Mouse (Mus musculus): Measurements from ENCODE around the gene Olfr1359.
"Not testable (repeated sequence)": the region's sequence is repeated elsewhere in the genome, so short reads cannot be mapped to it uniquely, and the experiment has no call there.

The Olfr1359 gene

DNA sequence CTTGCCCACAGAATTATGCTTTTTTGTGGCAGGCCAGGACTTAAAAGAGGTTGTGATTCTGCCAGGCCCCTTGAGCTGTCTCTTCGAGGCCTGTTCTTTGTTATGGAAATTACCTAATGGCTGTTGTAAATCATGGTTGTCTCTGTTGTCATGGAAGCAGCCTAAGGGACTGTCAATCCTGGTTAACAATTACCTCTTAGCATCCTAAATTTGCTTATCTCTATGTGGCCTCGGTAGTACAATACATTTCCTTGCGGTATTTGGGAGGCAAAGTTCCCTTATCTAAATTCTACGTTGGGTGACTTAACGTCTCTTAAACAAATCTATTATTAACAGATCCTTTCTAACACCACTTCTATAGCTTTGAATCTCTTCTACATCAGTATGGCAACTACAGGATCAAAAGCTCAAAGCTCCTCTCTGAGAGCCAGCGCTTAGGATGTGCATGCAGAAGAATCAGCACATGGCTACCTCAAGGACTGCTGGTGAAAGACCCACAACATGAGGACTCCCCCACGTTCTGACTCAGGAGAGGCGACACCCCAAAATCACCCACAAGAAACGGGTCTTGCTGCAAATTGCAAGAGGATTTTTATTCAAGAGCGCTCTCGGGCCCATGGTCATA lies 30.1 kb downstream of the Olfr1359 start:
- no peak for DNase-seq

DNA sequence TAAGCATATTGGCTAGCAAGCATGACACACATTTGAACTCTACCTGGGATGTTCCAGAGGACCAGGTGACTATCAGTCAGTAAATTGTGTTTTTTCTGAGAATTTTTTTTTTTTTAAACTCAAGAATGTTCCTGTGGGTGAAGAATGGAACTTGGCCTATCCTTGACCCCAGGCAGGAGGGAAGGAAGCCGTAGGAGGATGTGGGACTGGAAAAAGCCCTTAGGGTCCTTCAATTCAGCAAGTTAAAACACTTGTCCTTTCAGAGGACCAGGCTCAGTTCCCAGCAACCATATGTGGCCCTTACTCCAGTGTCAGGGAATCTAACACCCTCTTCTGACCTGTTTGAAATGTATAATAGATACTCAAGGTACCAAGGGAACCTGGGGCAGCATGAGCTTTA lies 31.6 kb downstream of the Olfr1359 start:
- no peak for DNase-seq

DNA sequence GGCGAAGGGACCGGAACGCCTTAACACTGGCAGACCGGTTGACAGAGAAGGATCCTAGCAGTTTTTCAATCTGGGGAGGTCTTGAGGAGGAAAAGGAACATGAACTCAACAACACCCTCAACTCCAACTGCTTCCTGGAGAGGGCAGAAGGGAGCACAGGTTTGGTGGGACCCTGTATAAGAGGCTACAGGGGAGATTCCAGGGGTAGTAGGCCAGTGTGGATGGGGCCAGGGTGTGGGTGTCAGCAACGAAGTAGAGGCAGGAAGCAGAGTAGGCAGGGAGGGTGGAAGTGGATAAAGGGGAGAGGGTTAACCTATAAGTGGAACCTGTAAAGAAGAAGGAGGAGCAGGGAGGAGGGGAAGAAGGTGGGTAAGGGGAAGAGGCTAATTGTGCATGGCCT lies 35.6 kb downstream of the Olfr1359 start:
- DNase-seq: no peak

DNA sequence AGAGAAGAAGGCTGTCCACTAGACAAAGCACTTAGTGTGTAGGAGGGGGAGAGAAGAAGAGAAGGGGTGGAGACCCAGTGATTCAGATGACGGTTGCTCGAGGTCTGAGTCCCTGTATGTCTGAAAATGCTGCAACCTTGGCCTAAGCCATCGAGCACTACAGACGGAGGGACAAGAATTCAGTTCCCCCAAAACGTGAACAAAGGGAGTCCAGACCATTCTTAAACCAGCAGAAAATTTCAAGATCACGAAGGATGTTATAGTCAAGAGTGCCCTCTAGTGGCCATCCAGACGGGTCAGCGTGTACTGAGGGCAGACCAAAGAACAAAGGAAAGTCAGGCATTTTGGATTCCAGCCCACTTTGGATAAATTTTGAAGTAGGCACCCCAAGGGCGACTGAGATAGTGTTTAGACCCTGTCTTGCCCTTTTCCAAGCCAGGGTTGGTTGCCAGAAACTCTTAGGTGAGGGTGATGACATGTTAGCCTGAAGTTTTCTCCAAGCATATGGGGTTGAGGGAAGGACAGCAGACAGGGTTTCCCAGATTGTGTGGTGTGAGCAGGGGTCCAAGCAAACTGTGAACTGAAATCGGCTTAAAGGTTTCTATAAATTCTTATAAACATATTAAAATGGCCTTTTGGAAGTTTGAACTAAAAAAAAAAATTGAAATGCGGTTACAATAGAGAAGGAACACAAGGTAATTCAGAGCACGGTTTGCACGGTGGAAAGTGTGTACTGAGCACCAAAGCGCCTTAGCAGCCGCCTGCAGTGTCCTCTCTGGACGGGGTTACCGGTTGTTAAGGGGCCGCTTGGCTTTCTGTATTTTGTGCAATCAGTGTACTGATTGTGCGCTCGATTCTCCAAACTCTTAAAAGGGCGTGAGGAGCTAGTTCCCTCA lies 36.3 kb downstream of the Olfr1359 start:
- DNase-seq: peak; percentile 79

DNA sequence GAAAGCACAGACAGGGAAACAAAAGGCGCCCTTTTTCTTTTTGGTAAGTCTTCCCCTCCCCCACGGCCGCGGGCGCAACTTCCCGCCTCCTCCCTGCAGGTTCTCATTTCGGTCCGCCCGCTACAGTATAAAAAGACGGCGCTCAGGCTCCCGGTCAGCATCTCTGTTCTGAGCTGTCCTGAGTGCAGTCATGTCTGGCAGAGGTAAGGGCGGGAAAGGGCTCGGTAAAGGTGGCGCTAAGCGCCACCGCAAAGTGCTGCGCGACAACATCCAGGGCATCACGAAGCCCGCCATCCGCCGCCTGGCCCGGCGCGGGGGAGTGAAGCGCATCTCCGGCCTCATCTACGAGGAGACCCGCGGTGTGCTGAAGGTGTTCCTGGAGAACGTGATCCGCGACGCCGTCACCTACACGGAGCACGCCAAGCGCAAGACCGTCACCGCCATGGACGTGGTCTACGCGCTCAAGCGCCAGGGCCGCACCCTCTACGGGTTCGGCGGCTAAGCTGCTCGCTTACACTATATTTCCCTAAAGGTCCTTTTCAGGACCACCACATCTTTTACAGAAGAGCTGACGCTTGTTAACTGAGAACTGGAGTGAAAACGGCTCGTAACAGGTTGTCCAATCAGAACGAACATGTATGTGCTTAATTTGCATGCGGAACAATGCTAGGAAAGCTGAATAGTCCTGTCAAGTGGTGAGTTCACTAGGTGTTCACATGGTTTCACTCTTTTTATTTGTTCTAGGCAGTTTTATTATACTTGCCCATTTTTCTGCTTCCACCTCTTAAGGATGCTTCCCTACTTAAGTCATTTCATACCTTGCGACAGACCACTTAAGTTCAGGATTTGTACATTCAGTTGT lies 37.2 kb downstream of the Olfr1359 start, which contains the start of gene Hist1h4j:
Gene Hist1h4j, plus strand, starts transcription at position 159 of the 862 bp plus-strand sequence.
- peak; percentile 78 for DNase-seq

DNA sequence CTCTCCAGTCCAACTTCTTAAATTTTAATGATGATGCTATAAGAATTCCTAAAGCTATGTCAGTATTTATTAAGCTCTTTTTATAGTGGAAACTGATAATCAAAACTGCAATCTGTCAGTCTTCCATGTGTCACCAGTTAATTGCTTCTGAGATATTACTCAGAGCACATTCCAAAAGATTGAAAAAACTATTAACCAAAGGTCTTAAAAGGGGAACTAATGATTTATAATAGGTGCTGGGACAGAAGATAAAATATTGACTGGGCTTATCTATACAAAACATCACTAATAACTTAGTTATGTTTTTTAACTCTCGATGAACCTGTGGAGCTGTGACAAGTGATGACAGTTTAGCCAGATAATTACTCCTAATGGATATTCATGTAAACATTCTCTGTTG lies 47.1 kb downstream of the Olfr1359 start:
- no peak for DNase-seq

DNA sequence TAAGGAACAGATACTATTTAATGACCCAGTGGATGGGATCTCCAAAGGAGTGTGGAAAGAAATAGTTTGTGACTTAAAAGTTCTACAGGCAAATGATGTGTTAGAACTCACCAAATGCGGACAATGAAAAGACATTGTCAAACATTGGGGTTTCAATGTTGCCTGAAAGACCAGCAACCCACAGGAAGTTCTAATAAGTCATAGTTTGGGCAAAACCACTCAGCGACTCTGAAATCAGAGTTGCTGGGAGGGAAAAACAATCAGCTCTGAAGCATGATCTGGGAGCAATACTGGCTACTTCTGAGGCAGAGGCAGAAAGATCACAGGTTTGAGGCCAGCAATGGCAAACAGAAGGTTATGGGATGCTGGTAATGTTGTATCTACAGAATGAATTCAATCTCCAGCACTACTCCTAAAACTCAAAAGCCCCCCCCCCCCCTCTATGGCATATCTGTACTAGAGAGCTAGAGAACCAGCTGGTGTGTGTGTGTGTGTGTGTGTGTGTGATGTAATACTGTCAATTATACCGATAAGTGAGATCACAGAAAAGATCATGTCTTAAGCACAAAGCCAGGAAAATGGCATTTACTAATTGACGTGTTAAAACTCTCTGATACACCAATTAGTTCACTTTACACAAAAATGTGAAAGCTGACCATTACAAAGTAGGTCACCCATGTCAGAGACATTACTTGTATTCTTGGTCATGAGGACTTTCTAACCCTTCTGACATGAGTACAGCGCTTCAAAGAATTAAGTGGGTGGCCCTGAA lies 51.7 kb downstream of the Olfr1359 start:
- no peak for DNase-seq

DNA sequence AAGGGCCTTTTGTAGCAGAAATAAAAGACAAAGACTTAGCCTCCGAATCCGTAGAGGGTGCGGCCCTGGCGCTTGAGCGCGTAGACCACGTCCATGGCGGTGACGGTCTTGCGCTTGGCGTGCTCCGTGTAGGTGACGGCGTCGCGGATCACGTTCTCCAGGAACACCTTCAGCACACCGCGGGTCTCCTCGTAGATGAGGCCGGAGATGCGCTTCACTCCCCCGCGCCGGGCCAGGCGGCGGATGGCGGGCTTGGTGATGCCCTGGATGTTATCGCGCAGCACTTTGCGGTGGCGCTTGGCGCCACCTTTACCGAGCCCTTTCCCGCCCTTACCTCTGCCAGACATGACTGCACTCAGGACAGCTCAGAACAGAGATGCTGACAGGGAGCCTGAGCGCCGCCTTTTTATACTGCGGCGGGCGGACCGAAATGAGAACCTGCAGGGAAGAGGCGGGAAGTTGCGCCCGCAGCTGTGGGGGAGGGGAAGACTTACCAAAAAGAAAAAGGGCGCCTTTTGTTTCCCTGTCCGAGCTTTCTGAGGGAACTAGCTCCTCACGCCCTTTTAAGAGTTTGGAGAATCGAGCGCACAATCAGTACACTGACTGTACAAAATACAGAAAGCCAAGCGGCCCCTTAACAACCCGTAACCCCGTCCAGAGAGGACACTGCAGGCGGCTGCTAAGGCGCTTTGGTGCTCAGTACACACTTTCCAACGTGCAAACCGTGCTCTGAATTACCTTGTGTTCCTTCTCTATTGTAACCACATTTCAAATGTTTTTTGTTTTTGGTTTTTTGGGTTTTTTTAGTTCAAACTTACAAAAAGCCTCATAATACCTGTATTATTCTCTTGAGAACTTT lies 52.5 kb downstream of the Olfr1359 start, which contains the start of gene Hist1h4k:
Gene Hist1h4k, minus strand, starts transcription at position 347 of the 859 bp plus-strand sequence.
- DNase-seq: peak; percentile 94

DNA sequence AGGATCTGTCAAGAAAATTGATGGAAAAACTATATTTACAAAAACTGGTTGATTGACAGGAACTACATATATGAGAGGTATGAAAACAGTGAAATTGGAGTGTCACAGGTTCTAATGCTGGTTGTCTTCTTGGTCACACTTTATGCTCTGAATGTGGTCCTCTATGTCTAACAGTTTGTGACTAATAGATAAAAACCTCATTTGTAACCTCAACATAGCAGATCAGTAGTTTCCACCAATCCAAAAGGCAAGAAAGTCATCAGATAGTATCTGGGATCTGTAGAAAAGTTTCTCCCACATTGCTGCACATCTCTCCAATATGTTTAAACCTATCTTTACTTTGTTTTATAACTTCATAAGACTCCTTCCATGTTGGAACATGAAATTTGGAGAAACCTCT lies 53.5 kb downstream of the Olfr1359 start:
- DNase-seq: no peak

DNA sequence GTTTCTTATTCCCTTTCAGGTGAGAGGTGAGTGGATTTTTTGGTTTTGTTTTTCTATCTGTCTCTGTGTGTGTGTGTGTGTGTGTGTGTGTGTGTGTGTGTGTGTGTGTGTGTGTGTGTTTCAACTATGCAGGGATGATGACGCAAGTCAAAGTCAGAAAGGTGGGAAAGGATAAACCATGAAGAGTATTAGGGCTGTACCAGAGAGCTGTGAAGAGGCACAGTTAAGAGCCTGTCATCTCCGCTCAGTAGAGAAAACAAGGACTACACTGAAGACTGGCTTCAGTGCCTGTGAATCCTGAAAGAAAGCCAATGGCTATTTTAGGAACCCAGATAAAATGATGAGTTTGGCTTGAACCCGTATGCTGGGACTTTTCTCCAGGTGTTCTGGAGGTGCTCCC lies 53.9 kb downstream of the Olfr1359 start:
- no peak for DNase-seq

DNA sequence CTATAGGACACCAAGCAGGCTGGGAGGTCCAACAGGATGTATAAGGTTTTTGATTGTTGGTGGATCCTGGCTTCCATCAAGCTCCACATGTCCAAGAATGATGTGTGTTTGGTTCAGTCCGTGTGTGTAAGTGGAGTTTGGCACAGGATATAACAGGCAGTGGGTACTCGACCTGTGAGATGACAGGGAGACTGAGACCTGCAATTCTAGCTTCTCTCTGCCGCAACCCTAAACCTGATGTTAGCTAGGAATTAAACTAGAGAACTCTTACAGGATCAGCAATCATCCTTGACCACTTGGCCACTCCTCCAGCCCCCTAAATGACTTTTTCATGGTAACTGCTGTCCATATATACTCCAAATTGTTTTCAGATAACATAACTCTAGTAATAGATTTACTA lies 54.4 kb downstream of the Olfr1359 start:
- no peak for DNase-seq

DNA sequence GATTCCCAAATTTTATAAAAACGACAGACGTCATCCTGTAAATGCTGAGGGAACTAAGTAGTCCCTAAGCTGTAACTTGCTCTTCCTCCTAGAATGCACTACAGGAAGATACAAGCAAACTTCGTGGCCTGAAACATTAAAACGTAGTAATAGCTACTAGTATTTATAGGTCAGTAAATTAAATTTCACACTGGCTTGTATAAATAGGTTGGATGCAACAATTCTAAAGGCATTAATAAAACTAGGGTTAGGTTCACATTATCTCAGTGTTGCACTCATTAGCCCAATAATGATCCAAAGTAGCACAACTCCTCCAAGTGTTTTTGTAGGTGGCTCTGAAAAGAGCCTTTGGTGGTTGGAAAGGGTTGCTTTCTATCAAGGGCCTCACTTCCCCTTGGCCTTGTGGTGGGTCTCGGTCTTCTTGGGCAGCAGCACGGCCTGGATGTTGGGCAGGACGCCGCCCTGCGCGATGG lies 55.2 kb downstream of the Olfr1359 start:
- no peak for DNase-seq

DNA sequence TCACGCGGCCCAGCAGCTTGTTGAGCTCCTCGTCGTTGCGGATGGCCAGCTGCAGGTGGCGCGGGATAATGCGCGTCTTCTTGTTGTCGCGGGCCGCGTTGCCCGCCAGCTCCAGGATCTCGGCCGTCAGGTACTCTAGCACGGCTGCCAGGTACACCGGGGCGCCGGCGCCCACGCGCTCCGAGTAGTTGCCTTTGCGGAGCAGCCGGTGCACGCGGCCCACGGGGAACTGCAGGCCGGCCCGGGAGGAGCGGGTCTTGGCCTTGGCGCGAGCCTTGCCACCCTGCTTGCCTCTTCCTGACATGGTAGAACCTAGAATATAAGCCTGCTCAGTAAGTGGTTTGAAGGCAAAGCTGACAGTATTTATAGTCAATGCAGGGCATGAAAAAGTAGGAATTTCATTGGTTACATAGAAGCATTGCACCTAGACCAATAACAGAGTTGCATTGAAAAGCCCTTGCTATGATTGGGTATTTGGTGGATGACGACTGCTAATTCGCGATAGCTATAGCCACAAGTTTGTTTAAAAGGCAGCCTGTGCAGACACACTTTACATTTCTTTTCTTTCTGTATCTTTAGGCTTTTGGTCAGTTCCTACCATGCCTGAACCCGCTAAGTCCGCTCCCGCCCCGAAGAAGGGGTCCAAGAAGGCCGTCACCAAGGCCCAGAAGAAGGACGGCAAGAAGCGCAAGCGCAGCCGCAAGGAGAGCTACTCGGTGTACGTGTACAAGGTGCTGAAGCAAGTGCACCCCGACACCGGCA lies 55.8 kb downstream of the Olfr1359 start, which contains the start of the genes Hist1h2ak and Hist1h2bn:
Gene Hist1h2ak, minus strand, starts transcription at position 304 of the 762 bp plus-strand sequence.
Gene Hist1h2bn, plus strand, starts transcription at position 600 of the 762 bp plus-strand sequence.
- peak; percentile 67 for DNase-seq

DNA sequence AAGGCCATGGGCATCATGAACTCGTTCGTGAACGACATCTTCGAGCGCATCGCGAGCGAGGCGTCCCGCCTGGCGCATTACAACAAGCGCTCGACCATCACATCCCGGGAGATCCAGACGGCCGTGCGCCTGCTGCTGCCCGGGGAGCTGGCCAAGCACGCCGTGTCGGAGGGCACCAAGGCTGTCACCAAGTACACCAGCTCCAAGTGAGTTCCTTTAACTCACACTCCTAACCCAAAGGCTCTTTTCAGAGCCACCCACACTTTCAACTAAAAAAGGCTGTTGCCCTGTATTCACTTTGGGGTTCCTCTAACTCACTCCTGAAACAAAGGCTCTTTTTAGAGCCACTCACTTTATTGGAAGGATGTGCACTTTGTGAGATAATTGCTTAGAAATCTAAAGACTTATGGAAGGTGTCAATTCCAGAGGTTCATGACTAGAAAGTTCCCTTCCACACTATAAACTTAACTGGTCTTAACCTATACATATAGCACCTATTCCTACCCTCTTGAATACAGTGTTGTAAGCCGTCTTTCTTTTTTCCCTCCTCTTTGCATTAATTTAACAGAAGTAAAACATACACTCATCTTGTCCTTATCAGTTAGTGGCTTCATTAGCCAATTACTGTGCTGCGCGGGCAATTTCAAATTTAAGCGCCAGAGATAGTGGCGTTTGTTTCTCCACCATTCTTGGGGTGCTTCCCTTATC lies 56.5 kb downstream of the Olfr1359 start:
- not testable (repeated sequence) for DNase-seq

DNA sequence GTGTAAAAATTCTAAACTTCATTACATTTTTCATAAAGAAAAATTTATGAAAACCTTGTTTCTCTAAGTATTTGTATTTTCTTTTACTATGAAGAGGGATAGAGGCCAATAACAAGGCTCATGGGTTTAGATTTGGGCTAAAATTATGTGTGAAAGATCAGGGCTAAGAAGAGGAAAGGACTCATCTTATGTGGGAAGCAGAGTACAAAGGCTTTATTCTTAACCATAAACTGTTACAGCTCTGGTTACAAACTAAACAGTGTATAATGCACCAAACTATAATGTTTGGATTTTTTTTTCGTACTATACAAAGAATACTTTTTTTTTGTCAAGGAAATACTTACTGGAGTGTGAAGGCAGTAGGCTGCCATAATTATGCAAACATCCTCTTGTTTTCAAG lies 57.8 kb downstream of the Olfr1359 start:
- no peak for DNase-seq

Measured in cerebellum, adult 8-10 months (tissue).